Mouse (Mus musculus) kidney, postnatal 0 days (tissue): ENCODE measurements around the gene Gm9112. TPM values are rescaled to one million over a fixed set of nuclear protein-coding genes. Genes with fewer than 3 reads are reported as not detected.
A peak's percentile ranks its signal among the peaks of the same experiment; 100 is the strongest.

Source experiments
- ATAC-seq: fragments of 200-750 bp; cut with Nextera tagmentation; replicated peaks from 2 replicates; pipeline ENCODE4 v1.8.0; 2017; ENCODE audit warnings: low read depth, moderate number of reproducible peaks, moderate TSS enrichment, moderate library complexity; ENCODE audit not compliant: low FRiP score
- DNase-seq: peaks from one replicate; pipeline ENCODE4 v3.0.0-alpha.2; 2016; ENCODE audit warnings: low spot score
- H3K27ac ChIP-seq: fragments of 300-500 bp; sonication (generic); 2 replicates; pipeline ENCODE4 v1.5.1; 2014; ENCODE audit warnings: mild to moderate bottlenecking
- H3K27me3 ChIP-seq: fragments of 300-500 bp; sonication (generic); 2 replicates; pipeline ENCODE4 v1.6.1; 2014; ENCODE audit warnings: low read length, mixed read lengths; ENCODE audit not compliant: insufficient read depth
- H3K36me3 ChIP-seq: fragments of 300-500 bp; sonication (generic); 2 replicates; pipeline ENCODE4 v1.6.1; 2014; ENCODE audit warnings: low read length, mixed read lengths; ENCODE audit not compliant: insufficient read depth
- H3K4me1 ChIP-seq: fragments of 300-500 bp; sonication (generic); replicated peaks from 2 replicates; pipeline ENCODE4 v1.6.1; 2014; ENCODE audit warnings: antibody characterized with exemption, low read length, mixed read lengths; ENCODE audit not compliant: insufficient read depth
- H3K4me2 ChIP-seq: fragments of 300-500 bp; sonication (generic); 2 replicates; pipeline ENCODE4 v1.6.1; 2014; ENCODE audit warnings: mild to moderate bottlenecking, low read length, moderate library complexity, mixed read lengths
- H3K4me3 ChIP-seq: fragments of 300-500 bp; sonication (generic); replicated peaks from 2 replicates; pipeline ENCODE4 v1.5.1; 2014; ENCODE audit warnings: low read depth, low read length
- H3K9ac ChIP-seq: fragments of 300-500 bp; sonication (generic); 2 replicates; pipeline ENCODE4 v1.6.1; 2014; ENCODE audit warnings: low read depth, low read length
- H3K9me3 ChIP-seq: fragments of 300-500 bp; sonication (generic); replicated peaks from 2 replicates; pipeline ENCODE4 v1.6.1; 2016; ENCODE audit warnings: low read length, inconsistent platforms, mixed read lengths
- CTCF ChIP-seq: IDR thresholded peaks from 2 replicates; pipeline ENCODE4 v1.5.1; 2016; ENCODE audit warnings: antibody characterized with exemption, low read depth, mild to moderate bottlenecking, moderate library complexity
- WGBS: fragments of 180-500 bp; shearing (Covaris S2); extraction: QIAGEN DNeasy Blood & Tissue Kit; methylation state at CpG from one replicate; pipeline ENCODE4 v1.1.7; 2014; 5-methylcytosine and 5-hydroxymethylcytosine counted together
- polyA plus RNA-seq: library from polyadenylated mRNA; unstranded; fragments of >200 nt; fragmentation: Nextera tagmentation; extraction: Ambion mirVana; gene quantifications from 2 replicates; pipeline ENCODE4 v1.2.1, GENCODE M21; 2015

The Gm9112 gene
- polyA plus RNA-seq, 1 experiment from 2014 or later: not detected

DNA sequence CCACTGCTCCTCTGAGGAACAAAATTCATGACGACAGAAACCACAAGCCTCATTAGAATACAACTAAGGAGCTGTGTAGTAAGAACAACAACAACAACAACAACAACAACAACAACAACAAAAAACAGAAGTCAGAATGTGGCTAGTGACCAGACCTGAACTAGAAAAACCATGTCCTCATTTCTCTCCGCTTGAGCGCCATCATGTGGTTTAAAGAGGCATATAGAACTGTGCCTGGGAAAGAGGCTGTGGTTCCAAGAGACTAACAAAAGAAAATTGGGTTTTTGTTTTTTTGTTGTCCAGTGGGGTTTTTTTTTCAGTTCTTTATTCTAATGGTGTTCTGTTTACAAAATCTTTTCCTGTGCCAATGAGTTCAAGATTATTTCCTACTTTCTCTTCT, 46.7 kb downstream of the Gm9112 start:
- Histone ChIP-seq H3K36me3 (no peaks in the 10 kb centered on the region), H3K27ac (no peak overlapping the region), H3K4me2 (no peak overlapping the region), H3K9ac (no peak overlapping the region), H3K27me3 (no peaks in the 10 kb centered on the region), H3K4me3 (no peak overlapping the region), H3K9me3 (no peaks in the 10 kb centered on the region), H3K4me1 (no peaks in the 10 kb centered on the region)
- 22% methylated on average over 3 of the region's 3 CpGs for WGBS
- no peak for ATAC-seq
- peak; percentile 7 for DNase-seq
- TF ChIP-seq CTCF: peak; percentile 63

Other genes with a start within 250 kb of the Gm9112 start
- 9.9 and 11.5 TPM in 2 replicates for gene Hdac8, start 202.3 kb downstream of the Gm9112 start, polyA plus RNA-seq
- 3.8 and 4.0 TPM in 2 replicates for gene Phka1, start 63.4 kb downstream of the Gm9112 start, polyA plus RNA-seq
- not detected in 2 replicates for gene Gm3880, start 20.7 kb downstream of the Gm9112 start, polyA plus RNA-seq
- gene Dmrtc1b, start 230 bp upstream of the Gm9112 start, polyA plus RNA-seq: not detected in 2 replicates
- not detected in 2 replicates for gene Dmrtc1c1, start 95.3 kb upstream of the Gm9112 start, polyA plus RNA-seq
- not detected in 2 replicates for gene Dmrtc1c2, start 147.0 kb upstream of the Gm9112 start, polyA plus RNA-seq
- not detected in 2 replicates for gene 1700031F05Rik, start 160.3 kb upstream of the Gm9112 start, polyA plus RNA-seq
- gene Dmrtc1a, start 201.1 kb upstream of the Gm9112 start, polyA plus RNA-seq: 2.8 and 3.3 TPM in 2 replicates
- not detected in 2 replicates for gene 1700011M02Rik, start 201.3 kb upstream of the Gm9112 start, polyA plus RNA-seq
- not detected in 2 replicates for gene 1700018G05Rik, start 220.7 kb upstream of the Gm9112 start, polyA plus RNA-seq